Mouse (Mus musculus) cortical plate, adult 2 months (tissue): ENCODE measurements around the gene Tmem108.

ENCODE experiments used
- CTCF ChIP-seq: fragments of 200-500 bp; IDR thresholded peaks from 2 replicates; pipeline ENCODE4 v1.5.1; 2011; ENCODE audit warnings: mild to moderate bottlenecking, control low read depth, low read length; ENCODE audit not compliant: insufficient read depth; ENCODE audit errors: extremely low read depth
- POLR2A ChIP-seq: fragments of 200-500 bp; IDR thresholded peaks from 2 replicates; pipeline ENCODE4 v1.6.1; 2011; ENCODE audit warnings: mild to moderate bottlenecking, low read length, control low read depth; ENCODE audit not compliant: insufficient read depth; ENCODE audit errors: extremely low read depth

- no peak for TF ChIP-seq POLR2A
- TF ChIP-seq CTCF = no peak
Measured at GRCm38 (mm10) chr9:103579411-103580026, 182.1 kb downstream of the Tmem108 start.
